Mouse (Mus musculus) spleen, postnatal 36 days (tissue): Measurements from ENCODE around the gene Slit2.
A peak's percentile ranks its signal among the peaks of the same experiment; 100 is the strongest.
"Not testable (repeated sequence)": the region's sequence is repeated elsewhere in the genome, so short reads cannot be mapped to it uniquely, and the experiment has no call there.

ENCODE experiments used
- DNase-seq, 2 experiments: peaks; one replicate each; pipeline ENCODE4 v3.0.0; 2022; ENCODE audit warnings: low spot score in 2 of 2, mixed read lengths in 1 of 2

The Slit2 gene

DNA sequence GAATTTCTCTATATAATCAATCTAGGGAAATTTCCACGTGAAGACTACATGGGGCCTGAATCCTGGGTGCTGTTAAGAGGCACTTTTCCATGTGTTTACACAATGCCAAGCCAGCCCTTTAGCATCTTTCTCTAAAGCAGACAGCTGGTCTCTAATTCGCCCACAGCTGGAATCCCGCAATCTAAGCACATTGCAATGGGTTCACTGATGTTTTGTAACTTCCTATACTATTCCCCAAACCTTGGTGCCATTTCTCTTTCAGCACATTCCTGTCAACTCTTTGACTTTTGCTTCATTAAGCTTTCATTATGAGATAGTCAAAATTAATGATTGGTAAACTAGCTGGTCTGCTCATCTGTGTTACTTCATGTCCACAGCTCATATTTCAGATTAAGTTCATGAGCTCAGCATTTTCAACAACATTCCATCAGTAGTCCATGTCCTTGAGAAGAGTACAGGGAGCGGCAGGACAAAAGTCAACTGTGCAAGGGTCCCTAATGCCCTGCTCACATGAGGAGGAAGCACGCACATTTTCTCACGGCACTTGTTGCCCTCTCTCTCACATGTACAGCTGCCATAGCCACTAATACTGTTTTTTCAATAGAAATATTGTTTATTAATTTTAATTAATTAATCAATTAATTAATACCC is 247.6 kb downstream of the Slit2 start:
- DNase-seq: no peak

GRCm38 (mm10) chr5:48234728-48235127 is 251.8 kb downstream of the Slit2 start:
- DNase-seq: no peak

DNA sequence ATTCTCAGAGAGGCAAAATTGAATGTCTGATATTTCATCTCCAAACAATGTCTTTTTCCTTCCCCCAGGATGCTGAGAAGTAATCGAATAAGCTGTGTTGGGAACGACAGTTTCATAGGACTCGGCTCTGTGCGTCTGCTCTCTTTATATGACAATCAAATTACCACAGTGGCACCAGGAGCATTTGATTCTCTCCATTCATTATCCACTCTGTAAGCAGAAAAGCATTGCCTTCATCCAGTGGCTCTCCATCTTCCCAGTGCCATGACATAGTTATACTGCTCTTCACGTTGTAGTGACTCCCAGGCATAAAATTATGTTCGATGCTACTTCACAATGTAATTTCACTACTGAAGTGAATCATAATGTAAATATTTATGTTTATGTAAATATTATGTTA is 252.3 kb downstream of the Slit2 start:
- no peak for DNase-seq

DNA sequence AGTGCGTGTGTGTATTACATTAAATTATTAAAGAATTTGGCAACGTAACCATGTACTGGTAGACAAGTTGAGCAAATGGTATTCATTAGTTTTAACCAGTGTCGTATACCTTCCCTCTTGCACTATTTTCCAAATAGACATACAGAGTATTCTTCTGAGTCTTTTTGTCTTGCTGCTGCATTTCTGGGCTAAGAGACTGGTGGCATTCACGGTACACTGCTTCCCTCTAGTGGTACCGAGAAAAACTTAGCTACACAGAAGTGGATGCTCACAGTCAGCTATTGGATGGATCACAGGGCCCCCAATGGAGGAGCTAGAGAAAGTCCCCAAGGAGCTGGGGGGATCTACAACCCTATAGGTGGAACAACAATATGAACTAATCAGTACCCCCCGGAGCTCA is 257.8 kb downstream of the Slit2 start:
- DNase-seq: not testable (repeated sequence)

- no peak for DNase-seq
Measured at GRCm38 (mm10) chr5:48248327-48248726, 265.4 kb downstream of the Slit2 start.

GRCm38 (mm10) chr5:48277561-48277960 is 294.6 kb downstream of the Slit2 start:
- no peak for DNase-seq

DNA sequence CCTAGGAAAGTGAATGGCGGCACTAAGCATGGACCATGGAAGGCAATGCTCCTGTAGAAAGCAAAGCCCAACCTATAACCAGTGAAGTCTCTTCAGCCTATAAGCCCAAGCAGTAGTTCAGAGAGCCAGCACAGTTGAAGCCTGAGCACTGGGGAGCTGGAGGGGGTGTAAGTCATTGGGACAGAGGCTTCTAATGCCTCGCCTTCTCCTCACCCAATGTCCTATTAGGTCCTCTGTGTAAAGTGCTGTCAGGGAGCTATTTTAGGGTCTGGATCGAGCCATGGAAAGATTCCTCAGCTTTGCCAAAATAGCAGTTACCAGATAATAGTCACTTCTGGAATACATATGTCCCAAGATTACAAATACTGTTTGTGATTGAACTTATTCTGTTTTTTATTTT is 318.2 kb downstream of the Slit2 start:
- no peak for DNase-seq

DNA sequence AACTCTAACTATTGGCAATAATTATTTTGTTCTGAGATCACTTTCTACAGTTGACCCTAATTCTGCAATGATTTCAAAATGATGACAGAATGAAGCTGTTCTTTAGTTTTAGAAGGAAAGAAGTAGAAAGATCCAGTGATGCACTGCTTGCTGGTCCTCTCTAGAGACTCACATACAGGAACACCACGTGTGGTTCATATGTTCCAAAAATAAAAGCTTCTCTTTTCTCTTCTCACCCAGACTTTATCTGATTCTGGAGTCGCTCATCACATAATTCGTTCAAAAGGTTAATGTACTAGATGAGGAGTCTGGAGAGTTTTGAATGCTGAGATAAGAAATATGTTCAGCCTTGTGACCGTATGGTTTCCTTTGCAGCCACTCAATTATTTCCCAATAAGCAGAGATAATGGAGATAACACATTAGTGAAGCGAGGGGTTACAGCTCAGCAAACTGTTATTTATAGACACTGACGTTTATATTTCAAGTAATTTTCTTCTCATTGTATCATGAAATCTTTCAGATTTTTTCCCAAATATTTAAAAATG is 332.2 kb downstream of the Slit2 start:
- DNase-seq: no peak

GRCm38 (mm10) chr5:48320597-48320996 is 337.7 kb downstream of the Slit2 start:
- DNase-seq: no peak

DNA sequence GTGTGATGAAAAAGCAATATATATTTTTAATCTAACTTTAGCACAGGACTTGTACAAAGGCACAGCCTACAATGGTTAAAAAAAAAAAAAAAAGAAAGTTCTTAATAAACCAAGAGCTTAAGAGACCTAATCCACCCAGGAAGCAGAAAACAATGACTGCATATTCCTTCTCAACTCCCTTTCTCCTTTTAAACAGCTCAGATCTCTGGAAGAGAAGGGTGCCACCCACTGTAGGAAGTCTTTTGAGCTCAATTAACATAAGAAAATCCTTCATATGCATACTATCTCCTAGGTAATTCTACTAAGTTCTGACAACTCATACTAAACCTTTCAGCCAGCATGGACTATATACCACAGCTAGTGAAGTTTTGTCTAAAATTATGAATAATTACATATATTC is 343.3 kb downstream of the Slit2 start:
- no peak for DNase-seq

- no peak for DNase-seq
Measured at GRCm38 (mm10) chr5:48327652-48328051, 344.7 kb downstream of the Slit2 start, which contains the start of gene 5730480H06Rik. Gene 5730480H06Rik (plus strand): TSS chr5:48327952.

- DNase-seq: no peak
Measured at GRCm38 (mm10) chr5:48329751-48330150, 346.8 kb downstream of the Slit2 start.

DNA sequence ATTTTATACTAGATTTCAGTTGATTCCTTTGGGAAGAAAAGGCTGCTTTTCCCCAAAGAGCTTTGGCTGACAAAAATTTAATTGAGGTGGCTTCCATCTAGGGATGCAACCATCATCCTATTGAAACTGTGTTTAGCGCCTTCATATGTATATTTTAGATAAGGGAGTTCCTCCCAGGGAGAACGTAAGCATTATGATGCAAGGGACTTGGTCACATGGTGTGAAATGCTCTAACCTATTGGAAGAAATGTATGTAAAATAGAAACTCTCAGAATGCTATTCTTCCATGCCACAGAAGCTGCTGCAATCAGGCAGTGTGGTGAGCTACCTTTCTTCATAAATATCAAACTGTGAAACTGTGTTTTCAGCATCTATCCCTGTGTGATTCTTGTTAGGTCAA is 347.9 kb downstream of the Slit2 start:
- DNase-seq: no peak

GRCm38 (mm10) chr5:48331441-48331840 is 348.5 kb downstream of the Slit2 start:
- no peak for DNase-seq

GRCm38 (mm10) chr5:48333407-48333806 is 350.5 kb downstream of the Slit2 start:
- DNase-seq: no peak

- no peak for DNase-seq
Measured at GRCm38 (mm10) chr5:48333884-48334513, 351.1 kb downstream of the Slit2 start.

DNA sequence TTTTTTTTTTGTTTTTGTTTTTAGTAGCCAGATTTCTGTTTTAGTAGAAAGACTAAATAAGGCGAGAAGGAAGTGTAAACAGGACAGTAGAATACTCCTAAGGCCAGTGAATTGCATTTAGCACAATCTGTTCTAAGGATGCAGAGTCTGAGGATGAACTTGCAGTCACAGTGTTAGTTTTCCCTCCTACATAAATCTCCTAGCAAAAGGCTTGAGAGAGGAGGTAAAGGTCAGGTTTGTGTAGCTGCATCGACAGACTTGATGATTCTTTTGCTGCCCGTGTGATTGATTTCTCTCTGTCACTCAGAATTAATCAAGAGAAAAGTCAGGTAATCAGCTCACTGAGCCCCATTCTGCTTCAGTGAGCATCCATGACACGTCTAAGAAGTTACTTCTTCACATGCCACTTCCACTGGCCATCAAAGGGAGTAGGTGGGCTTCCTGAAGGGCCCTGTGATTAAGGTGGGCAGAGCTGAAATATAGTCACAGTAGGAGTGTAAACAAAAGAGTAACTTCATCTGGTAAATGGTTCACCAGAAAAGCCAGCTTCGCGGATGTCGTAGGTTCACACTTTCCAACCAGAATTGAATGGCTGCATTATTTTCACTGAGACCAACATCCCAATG is 358.0 kb downstream of the Slit2 start:
- no peak for DNase-seq

GRCm38 (mm10) chr5:48345095-48345982 is 362.4 kb downstream of the Slit2 start:
- no peak for DNase-seq

- DNase-seq: no peak
Measured at GRCm38 (mm10) chr5:48345983-48346648, 363.2 kb downstream of the Slit2 start.

- peak; percentile 6 to 10 for DNase-seq
Measured at GRCm38 (mm10) chr5:48349309-48349708, 366.4 kb downstream of the Slit2 start.
